Mouse (Mus musculus) forebrain, embryonic 11.5 days (tissue): Measurements from ENCODE around the gene Cdk7. TPM values are rescaled to one million over a fixed set of nuclear protein-coding genes. Genes with fewer than 3 reads are reported as not detected.

Experiments used
- ATAC-seq: fragments of 200-750 bp; cut with Nextera tagmentation; replicated peaks from 2 replicates; pipeline ENCODE4 v1.8.0; 2017; ENCODE audit warnings: moderate TSS enrichment; ENCODE audit not compliant: low FRiP score
- DNase-seq: peaks from one replicate; pipeline ENCODE4 v3.0.0-alpha.2; 2017; ENCODE audit warnings: low spot score
- H3K27ac ChIP-seq: fragments of 300-500 bp; sonication (generic); 2 replicates; pipeline ENCODE4 v1.5.1; 2014; ENCODE audit warnings: low read depth, low read length
- H3K27me3 ChIP-seq: fragments of 300-500 bp; sonication (generic); 2 replicates; pipeline ENCODE4 v1.6.1; 2014; ENCODE audit warnings: mild to moderate bottlenecking, low read length, mixed read lengths; ENCODE audit not compliant: control insufficient read depth, insufficient read depth
- H3K36me3 ChIP-seq: fragments of 300-500 bp; sonication (generic); 2 replicates; pipeline ENCODE4 v1.6.1; 2014; ENCODE audit warnings: mild to moderate bottlenecking, low read length, moderate library complexity, mixed read lengths; ENCODE audit not compliant: control insufficient read depth, insufficient read depth
- H3K4me1 ChIP-seq: fragments of 300-500 bp; sonication (generic); replicated peaks from 2 replicates; pipeline ENCODE4 v1.6.1; 2014; ENCODE audit warnings: low read length, mixed read lengths; ENCODE audit not compliant: control insufficient read depth, insufficient read depth
- H3K4me2 ChIP-seq: fragments of 300-500 bp; sonication (generic); 2 replicates; pipeline ENCODE4 v1.6.1; 2014; ENCODE audit warnings: low read depth, mild to moderate bottlenecking, low read length, moderate library complexity, mixed read lengths; ENCODE audit not compliant: severe bottlenecking
- H3K4me3 ChIP-seq: fragments of 300-500 bp; sonication (generic); 2 replicates; pipeline ENCODE4 v1.5.1; 2014; ENCODE audit warnings: low read depth, low read length
- H3K9ac ChIP-seq: fragments of 300-500 bp; sonication (generic); 2 replicates; pipeline ENCODE4 v1.6.1; 2014; ENCODE audit warnings: low read length
- H3K9me3 ChIP-seq: fragments of 300-500 bp; sonication (generic); 2 replicates; pipeline ENCODE4 v1.6.1; 2016; ENCODE audit warnings: low read length, mixed read lengths; ENCODE audit not compliant: control insufficient read depth
- WGBS: fragments of 180-500 bp; shearing (Covaris S2); extraction: QIAGEN DNeasy Blood & Tissue Kit; methylation state at CpG from one replicate; pipeline ENCODE4 v1.1.7; 2014; 5-methylcytosine and 5-hydroxymethylcytosine counted together
- polyA plus RNA-seq: library from polyadenylated mRNA; unstranded; fragments of >200 nt; fragmentation: Nextera tagmentation; extraction: Ambion mirVana; gene quantifications from 2 replicates; pipeline ENCODE4 v1.2.1, GENCODE M21; 2014

Cdk7 gene
- 72.3 and 75.0 TPM in 2 replicates for polyA plus RNA-seq

GRCm38 (mm10) chr13:100730861-100731176, at the start of gene Cdk7:
TSS of gene Cdk7 (minus strand) at chr13:100730939.
- Histone ChIP-seq H3K36me3 (no peaks in the 10 kb centered on the region; the same call in 1 of the 2 replicates), H3K4me3 (peak within 1 kb of the TSS; percentile 87), H3K4me2 (peak within 1 kb of the TSS; percentile 72), H3K9me3 (no peaks in the 10 kb centered on the region), H3K27me3 (no peaks in the 10 kb centered on the region), H3K4me1 (peaks cover 5% of the 10 kb centered on the region; the same call in 1 of the 2 replicates), H3K27ac (peak within 1 kb of the TSS; percentile 65), H3K9ac (peak within 1 kb of the TSS; percentile 89)
- DNase-seq (peak; percentile 95), ATAC-seq (peak; percentile 99)
- under 1% methylated on average over 19 of the region's 19 CpGs for WGBS

- no peak for DNase-seq
- WGBS: 83% methylated on average over 3 of the region's 3 CpGs
Observed at GRCm38 (mm10) chr13:100777491-100777890, 46.8 kb upstream of the Cdk7 start.

GRCm38 (mm10) chr13:100776710-100777109, 46.0 kb upstream of the Cdk7 start:
- ATAC-seq (0 out of 2 replicates have a peak, but pooled peaks have one; percentile 8), DNase-seq (no peak)
- H3K27me3 ChIP-seq: no peaks in the 10 kb centered on the region
- no peak overlapping the region for H3K9ac ChIP-seq
- 68% methylated on average over 6 of the region's 6 CpGs for WGBS
- H3K4me1 ChIP-seq: 0 out of 2 replicates have a peak, but pooled peaks cover 2% of the 10 kb centered on the region
- peaks cover 6% of the 10 kb centered on the region for H3K36me3 ChIP-seq
- no peaks in the 10 kb centered on the region for H3K9me3 ChIP-seq
- H3K4me3 ChIP-seq: no peak overlapping the region
- H3K27ac ChIP-seq: no peak overlapping the region
- no peak overlapping the region for H3K4me2 ChIP-seq

More at GRCm38 (mm10) chr13:100777491-100777890, 46.8 kb upstream of the Cdk7 start:
- no peak overlapping the region for H3K9ac ChIP-seq
- H3K4me3 ChIP-seq: no peak overlapping the region
- no peak overlapping the region for H3K27ac ChIP-seq
- H3K4me2 ChIP-seq: no peak overlapping the region
- no peaks in the 10 kb centered on the region for H3K27me3 ChIP-seq
- ATAC-seq: no peak
- H3K4me1 ChIP-seq: 0 out of 2 replicates have a peak, but pooled peaks cover 2% of the 10 kb centered on the region
- no peaks in the 10 kb centered on the region for H3K9me3 ChIP-seq
- peaks cover 8% of the 10 kb centered on the region; the same call in 1 of the 2 replicates for H3K36me3 ChIP-seq

- Histone ChIP-seq H3K27me3 (no peaks in the 10 kb centered on the region), H3K4me2 (peak overlapping the region; percentile 75), H3K4me3 (peak overlapping the region; percentile 80), H3K9ac (peak overlapping the region; percentile 72; the same call in 1 of the 2 replicates), H3K4me1 (0 out of 2 replicates have a peak, but pooled peaks cover 2% of the 10 kb centered on the region), H3K27ac (0 out of 2 replicates have a peak overlapping the region, but pooled peaks have one; percentile 3), H3K9me3 (no peaks in the 10 kb centered on the region), H3K36me3 (peaks cover 5% of the 10 kb centered on the region)
- ATAC-seq (peak; percentile 25; the same call in 1 of the 2 replicates), DNase-seq (no peak)
- WGBS: 20% methylated on average over 8 of the region's 8 CpGs
Observed at GRCm38 (mm10) chr13:100776056-100776419, 45.3 kb upstream of the Cdk7 start.

- 0 out of 2 replicates have a peak within 1 kb of the TSS, but pooled peaks have one; percentile 3 for H3K27ac ChIP-seq
- no peaks in the 10 kb centered on the region for H3K27me3 ChIP-seq
- no peaks in the 10 kb centered on the region for H3K9me3 ChIP-seq
- WGBS: under 1% methylated on average over 46 of the region's 46 CpGs
- H3K9ac ChIP-seq: peak within 1 kb of the TSS; percentile 72
- H3K36me3 ChIP-seq: peaks cover 5% of the 10 kb centered on the region
- H3K4me1 ChIP-seq: 0 out of 2 replicates have a peak, but pooled peaks cover 2% of the 10 kb centered on the region
- H3K4me2 ChIP-seq: peak within 1 kb of the TSS; percentile 75
- ATAC-seq (peak; percentile 93), DNase-seq (peak; percentile 90)
- peak within 1 kb of the TSS; percentile 80 for H3K4me3 ChIP-seq
Observed at GRCm38 (mm10) chr13:100775252-100776055, 44.7 kb upstream of the Cdk7 start, which contains the start of gene Cenph. TSS of gene Cenph (minus strand) at chr13:100775899.

- H3K27me3 ChIP-seq: no peaks in the 10 kb centered on the region
- H3K4me2 ChIP-seq: peak overlapping the region; percentile 75
- no peak overlapping the region for H3K27ac ChIP-seq
- peak overlapping the region; percentile 72 for H3K9ac ChIP-seq
- no peaks in the 10 kb centered on the region for H3K9me3 ChIP-seq
- ATAC-seq: no peak
- peak overlapping the region; percentile 80 for H3K4me3 ChIP-seq
- peaks cover 6% of the 10 kb centered on the region for H3K36me3 ChIP-seq
- DNase-seq: no peak
- 0 out of 2 replicates have a peak, but pooled peaks cover 2% of the 10 kb centered on the region for H3K4me1 ChIP-seq
Observed at GRCm38 (mm10) chr13:100774704-100775103, 44.0 kb upstream of the Cdk7 start.

- H3K4me2 ChIP-seq: no peak overlapping the region
- ATAC-seq: no peak
Observed at GRCm38 (mm10) chr13:100755329-100755728, 24.6 kb upstream of the Cdk7 start.

GRCm38 (mm10) chr13:100754186-100754585, 23.4 kb upstream of the Cdk7 start:
- 70% methylated on average over 4 of the region's 4 CpGs for WGBS
- Histone ChIP-seq H3K9ac (no peak overlapping the region), H3K27me3 (no peaks in the 10 kb centered on the region), H3K4me1 (no peaks in the 10 kb centered on the region), H3K9me3 (no peaks in the 10 kb centered on the region), H3K4me2 (no peak overlapping the region), H3K36me3 (no peaks in the 10 kb centered on the region), H3K4me3 (no peak overlapping the region), H3K27ac (no peak overlapping the region)
- ATAC-seq (no peak), DNase-seq (no peak)

More at GRCm38 (mm10) chr13:100755329-100755728, 24.6 kb upstream of the Cdk7 start:
- Histone ChIP-seq H3K4me1 (no peaks in the 10 kb centered on the region), H3K4me3 (no peak overlapping the region), H3K9ac (no peak overlapping the region), H3K27ac (no peak overlapping the region), H3K27me3 (no peaks in the 10 kb centered on the region), H3K36me3 (no peaks in the 10 kb centered on the region; the same call in 1 of the 2 replicates), H3K9me3 (no peaks in the 10 kb centered on the region)
- no peak for DNase-seq
- WGBS: 98% methylated on average over 2 of the region's 2 CpGs
